Mouse (Mus musculus): Measurements from ENCODE around the gene Hmmr. TPM values are rescaled to one million over a fixed set of nuclear protein-coding genes. Genes with fewer than 3 reads are reported as not detected.

Hmmr gene
- under 1 TPM; 0.61 to 0.69 TPM for total RNA-seq (2021)

GRCm38 (mm10) chr11:40733339-40734174 is at the start of gene Hmmr, which contains the start of gene Nudcd2:
Gene Hmmr (minus strand): TSS chr11:40733422.
Gene Nudcd2 (plus strand): TSS chr11:40733667.
- DNase-seq (ENCODE audit: extremely low spot score in 1 of 2, low spot score in 1 of 2): peak; percentile 80 to 81

DNA sequence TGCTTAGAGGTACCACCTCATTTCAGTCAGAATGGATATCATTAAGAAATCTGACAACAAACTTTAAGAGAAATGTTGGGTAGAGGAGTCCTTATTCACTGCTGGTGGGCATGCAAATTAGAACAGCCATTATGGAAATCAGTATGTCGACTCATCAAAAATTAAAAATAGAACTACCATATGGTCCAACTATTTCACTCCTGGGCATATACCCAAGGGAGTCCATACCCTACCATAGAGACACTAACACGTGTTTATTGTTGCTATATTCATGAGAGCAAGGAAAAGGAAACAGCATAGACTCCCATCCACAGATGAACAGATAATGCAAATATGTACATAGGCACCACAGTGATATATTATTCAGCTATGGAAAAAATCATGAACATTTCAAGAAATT is 48.6 kb upstream of the Hmmr start:
- no peak for DNase-seq (ENCODE audit: extremely low spot score in 1 of 2, low spot score in 1 of 2)

DNA sequence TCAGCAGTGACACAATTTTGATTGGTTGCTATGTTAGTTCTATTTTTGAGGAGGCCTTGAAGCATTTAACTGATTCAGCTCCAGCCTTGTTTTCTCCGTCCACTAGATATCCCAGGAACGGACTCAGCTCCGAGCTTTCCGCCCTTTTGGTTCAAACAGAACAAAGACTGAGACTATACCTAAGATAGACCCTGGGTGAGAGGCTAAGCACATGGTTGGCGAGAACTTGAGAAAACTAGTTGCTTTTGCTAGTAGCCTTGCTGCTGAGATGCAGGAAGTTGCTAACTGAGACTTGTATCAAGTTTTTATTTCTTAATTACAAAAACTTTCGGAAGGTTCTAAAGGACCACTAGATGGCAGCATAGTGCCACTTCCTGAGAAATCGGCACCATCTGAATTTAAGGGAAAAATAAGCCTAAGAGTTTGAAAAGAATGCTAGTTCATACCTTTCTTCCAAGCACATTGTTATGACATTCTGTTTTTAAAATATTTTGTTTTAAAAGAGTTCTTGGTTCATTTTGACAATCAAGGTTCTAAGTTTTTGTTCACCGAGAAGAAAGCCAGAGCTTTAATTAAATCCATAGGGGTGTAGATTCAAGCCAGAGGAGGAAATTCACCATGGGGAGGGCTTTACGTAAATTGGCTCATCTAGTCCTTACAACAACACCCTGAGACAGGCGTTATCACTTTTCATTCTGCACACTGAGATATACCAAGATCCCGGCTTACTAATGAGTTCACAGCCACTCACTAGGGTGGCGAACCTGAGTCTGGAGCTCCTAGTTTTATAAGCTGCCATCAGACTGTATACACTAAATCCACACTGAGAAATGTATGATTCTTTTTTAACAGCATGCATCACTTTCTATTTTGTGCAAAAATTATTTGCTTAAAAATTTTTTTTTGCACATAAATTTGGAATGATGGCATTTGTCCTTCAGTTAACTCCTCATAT is 42.4 kb upstream of the Hmmr start:
- no peak for DNase-seq (ENCODE audit: extremely low spot score in 1 of 2, low spot score in 1 of 2)

GRCm38 (mm10) chr11:40764690-40765089 is 31.5 kb upstream of the Hmmr start:
- no peak for DNase-seq (ENCODE audit: extremely low spot score in 1 of 2, low spot score in 1 of 2)

GRCm38 (mm10) chr11:40763395-40763794 is 30.2 kb upstream of the Hmmr start:
- DNase-seq (ENCODE audit: extremely low spot score in 1 of 2, low spot score in 1 of 2): no peak

GRCm38 (mm10) chr11:40759896-40760295 is 26.7 kb upstream of the Hmmr start:
- DNase-seq (ENCODE audit: extremely low spot score in 1 of 2, low spot score in 1 of 2): no peak

- no peak for DNase-seq (ENCODE audit: extremely low spot score in 1 of 2, low spot score in 1 of 2)
Observed at GRCm38 (mm10) chr11:40755968-40756367, 22.7 kb upstream of the Hmmr start.

DNA sequence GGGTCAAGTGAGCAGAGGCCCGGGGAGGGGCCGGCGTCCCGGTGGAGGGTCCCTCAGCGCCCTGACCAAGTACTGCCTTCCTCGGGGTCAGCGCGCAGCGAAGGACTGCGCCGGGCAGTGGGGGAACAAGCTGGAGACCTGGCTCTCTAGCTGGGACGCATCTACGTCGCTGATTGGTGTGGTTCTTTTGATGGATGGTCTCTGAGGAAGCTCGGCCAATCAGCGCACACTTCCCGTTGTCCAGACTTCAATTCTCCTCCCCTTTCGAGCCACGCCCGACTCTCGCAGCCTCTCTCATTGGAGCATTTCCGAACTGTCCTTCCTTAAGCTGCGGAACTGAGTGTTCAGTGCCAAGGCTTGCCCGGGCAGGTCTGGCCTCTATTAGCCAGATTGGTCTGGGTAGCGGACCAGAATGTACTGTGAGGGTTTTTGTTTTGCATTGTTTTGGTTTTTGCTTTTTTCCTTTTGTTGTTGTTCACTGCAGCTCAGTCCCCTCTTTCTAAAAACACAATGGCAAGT is 21.9 kb upstream of the Hmmr start, which contains the start of gene Ccng1:
Ccng1 (minus strand) TSS at position 203 of the 519 bp plus-strand sequence.
- DNase-seq (ENCODE audit: extremely low spot score in 1 of 2, low spot score in 1 of 2): peak; percentile 67 to 72

- no peak for DNase-seq (ENCODE audit: extremely low spot score in 1 of 2, low spot score in 1 of 2)
Observed at GRCm38 (mm10) chr11:40754664-40755107, 21.5 kb upstream of the Hmmr start.

DNA sequence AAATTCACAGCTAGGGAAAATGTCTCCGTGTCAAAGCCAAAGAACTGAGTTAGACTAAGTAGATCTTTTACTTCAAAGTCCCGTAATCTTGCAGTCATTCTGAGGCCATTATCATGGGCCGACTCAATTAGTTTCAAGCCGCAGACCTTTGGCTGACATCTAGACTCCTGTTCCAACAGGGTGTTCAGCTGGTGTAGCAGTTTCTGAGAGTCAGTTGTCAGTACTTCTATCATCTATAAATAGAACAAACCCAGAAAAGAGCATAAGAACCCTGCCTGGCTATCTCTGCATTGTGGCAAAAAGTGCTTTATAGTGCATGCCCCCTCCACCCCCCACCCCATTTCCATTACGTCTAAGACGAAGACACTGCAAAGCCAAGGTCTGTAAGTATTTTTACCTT is 20.6 kb upstream of the Hmmr start:
- no peak for DNase-seq (ENCODE audit: extremely low spot score in 1 of 2, low spot score in 1 of 2)

GRCm38 (mm10) chr11:40747716-40748115 is 14.5 kb upstream of the Hmmr start:
- no peak for DNase-seq (ENCODE audit: extremely low spot score in 1 of 2, low spot score in 1 of 2)

DNA sequence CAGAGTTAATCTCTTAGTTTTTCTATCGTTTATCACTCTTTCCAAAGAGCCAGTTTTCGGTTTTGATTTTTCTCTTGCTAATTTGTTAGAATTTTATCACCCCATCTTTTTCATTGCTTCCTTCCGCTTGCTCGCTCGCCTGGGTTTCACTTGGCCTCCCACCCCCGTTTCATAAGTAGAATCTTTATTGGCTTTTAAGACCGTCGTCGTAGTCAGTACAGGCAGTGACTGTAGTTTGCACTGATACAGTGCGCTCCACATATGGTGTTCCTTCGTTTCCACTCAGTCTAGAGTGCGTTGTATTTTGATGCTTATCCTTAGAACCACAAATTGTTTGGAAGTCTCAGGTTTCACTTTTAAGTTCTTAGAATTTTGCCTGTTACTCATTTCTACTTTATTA is 13.1 kb upstream of the Hmmr start:
- DNase-seq (ENCODE audit: extremely low spot score in 1 of 2, low spot score in 1 of 2): no peak

- DNase-seq (ENCODE audit: extremely low spot score in 1 of 2, low spot score in 1 of 2): no peak
Observed at GRCm38 (mm10) chr11:40744348-40744747, 11.1 kb upstream of the Hmmr start.

DNA sequence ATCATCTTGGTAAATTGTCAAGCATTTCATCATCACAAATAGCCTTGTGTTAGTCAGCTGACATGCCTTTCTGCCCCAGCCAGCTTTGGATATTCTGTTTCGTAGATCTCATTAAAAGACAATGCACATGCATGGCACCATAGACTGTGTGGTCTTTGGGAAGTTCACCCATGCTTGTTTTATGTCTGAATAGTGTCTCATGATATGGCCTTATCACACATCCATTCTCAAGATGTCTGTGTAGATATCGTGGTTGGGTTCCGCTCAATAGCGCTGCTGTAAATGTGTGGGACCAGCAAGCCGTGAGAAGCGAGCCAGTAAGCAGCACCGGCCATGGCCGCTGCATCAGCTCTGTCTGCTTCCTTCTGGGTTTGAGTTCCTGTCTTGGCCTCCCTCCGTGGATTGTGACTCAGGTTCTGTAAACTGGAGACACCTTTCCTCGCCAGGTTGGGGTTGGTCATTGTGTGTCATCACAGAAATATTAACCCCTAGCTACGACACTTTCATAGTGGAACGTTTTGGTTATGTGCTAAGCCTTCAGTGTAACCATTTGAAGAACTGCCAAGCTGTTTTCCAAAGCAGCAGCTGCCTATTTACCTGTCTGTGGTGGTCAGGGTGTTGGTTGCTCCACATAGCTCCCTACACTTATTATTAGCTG is 8.5 kb upstream of the Hmmr start:
- DNase-seq (ENCODE audit: extremely low spot score in 1 of 2, low spot score in 1 of 2): no peak

- no peak for DNase-seq (ENCODE audit: extremely low spot score in 1 of 2, low spot score in 1 of 2)
Observed at GRCm38 (mm10) chr11:40737369-40737768, 4.1 kb upstream of the Hmmr start.

- DNase-seq (ENCODE audit: extremely low spot score in 1 of 2, low spot score in 1 of 2): no peak
Observed at GRCm38 (mm10) chr11:40734251-40734752, 1.1 kb upstream of the Hmmr start.

- DNase-seq (ENCODE audit: extremely low spot score in 1 of 2, low spot score in 1 of 2): no peak
Observed at GRCm38 (mm10) chr11:40732997-40733338, 254 bp downstream of the Hmmr start.

- no peak for DNase-seq (ENCODE audit: extremely low spot score in 1 of 2, low spot score in 1 of 2)
Observed at GRCm38 (mm10) chr11:40718324-40718723, 14.9 kb downstream of the Hmmr start.

DNA sequence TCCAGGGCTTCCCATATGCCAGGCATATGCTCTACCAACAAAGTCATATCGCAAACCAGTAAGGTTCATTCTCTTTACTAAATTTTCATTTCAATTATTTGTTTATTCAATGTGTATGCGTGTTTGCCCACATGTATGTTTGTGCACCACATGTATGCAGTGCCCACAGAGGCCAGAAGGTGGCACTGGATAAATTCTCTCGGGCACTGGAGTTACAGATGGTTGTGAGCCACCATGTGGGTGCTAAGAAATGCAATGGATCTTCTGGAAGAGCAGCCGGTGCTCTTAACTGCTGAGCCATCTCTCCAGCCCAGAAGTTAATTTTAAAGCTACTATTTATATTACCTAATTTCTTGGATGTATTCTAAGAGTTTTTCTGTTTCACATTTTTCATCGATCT is 17.7 kb downstream of the Hmmr start:
- DNase-seq (ENCODE audit: extremely low spot score in 1 of 2, low spot score in 1 of 2): peak in 1 of 2 experiments; percentile 7

- DNase-seq (ENCODE audit: extremely low spot score in 1 of 2, low spot score in 1 of 2): no peak
Observed at GRCm38 (mm10) chr11:40713858-40714257, 19.4 kb downstream of the Hmmr start.
